Mouse (Mus musculus): ENCODE data around the gene CT030661.1.
"Not testable (repeated sequence)": the region's sequence is repeated elsewhere in the genome, so short reads cannot be mapped to it uniquely, and the experiment has no call there.

DNA sequence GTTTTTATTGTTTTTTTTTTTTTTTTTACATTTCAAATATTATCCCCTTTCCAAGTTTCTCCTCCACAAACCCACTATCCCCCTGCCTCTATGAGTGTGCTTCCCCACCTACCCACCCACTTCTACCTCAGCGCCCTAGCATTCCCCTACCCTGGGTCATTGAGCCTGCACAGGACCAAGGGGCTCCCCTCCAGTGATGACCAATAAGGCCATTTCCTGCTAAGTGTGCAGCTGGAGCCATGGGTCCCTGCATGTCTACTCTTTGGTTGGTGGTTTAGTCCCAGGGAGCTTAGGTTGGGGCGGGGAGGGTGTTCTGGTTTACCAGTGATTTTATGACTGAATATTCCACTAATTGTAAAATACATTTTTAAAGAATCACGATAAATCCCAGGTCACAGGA is 418 bp downstream of the CT030661.1 start:
- TF ChIP-seq GATA1 (IDR thresholded peaks at IDR 0.05; ENCODE audit: borderline replicate concordance, low read length); FLI1 (IDR thresholded peaks at IDR 0.05; ENCODE audit: low read length): not testable (repeated sequence)
